Mouse (Mus musculus) forebrain, postnatal 0 days (tissue): ENCODE results near the gene Utf1. TPM values are rescaled to one million over a fixed set of nuclear protein-coding genes. Genes with fewer than 3 reads are reported as not detected.
A peak's percentile ranks its signal among the peaks of the same experiment; 100 is the strongest.

Experiments used
- ATAC-seq: fragments of 200-750 bp; cut with Nextera tagmentation; 2 replicates; pipeline ENCODE4 v1.8.0; 2017; ENCODE audit warnings: mild to moderate bottlenecking, moderate library complexity
- DNase-seq: peaks from one replicate; pipeline ENCODE4 v3.0.0-alpha.2; 2015
- H3K27ac ChIP-seq: fragments of 300-500 bp; sonication (generic); 2 replicates; pipeline ENCODE4 v1.5.1; 2014; ENCODE audit warnings: low read depth, mild to moderate bottlenecking, antibody characterized with exemption, low read length, moderate library complexity, mixed read lengths
- H3K27me3 ChIP-seq: fragments of 300-500 bp; sonication (generic); 2 replicates; pipeline ENCODE4 v1.6.1; 2014; ENCODE audit warnings: mild to moderate bottlenecking, low read length, mixed read lengths; ENCODE audit not compliant: insufficient read depth
- H3K36me3 ChIP-seq: fragments of 300-500 bp; sonication (generic); 2 replicates; pipeline ENCODE4 v1.6.1; 2014; ENCODE audit warnings: mild to moderate bottlenecking, moderate library complexity; ENCODE audit not compliant: insufficient read depth
- H3K4me1 ChIP-seq: fragments of 300-500 bp; sonication (generic); 2 replicates; pipeline ENCODE4 v1.6.1; 2014; ENCODE audit warnings: antibody characterized with exemption; ENCODE audit not compliant: insufficient read depth
- H3K4me2 ChIP-seq: fragments of 300-500 bp; sonication (generic); 2 replicates; pipeline ENCODE4 v1.6.1; 2014; ENCODE audit warnings: low read depth, mild to moderate bottlenecking, moderate library complexity
- H3K4me3 ChIP-seq: fragments of 300-500 bp; sonication (generic); 2 replicates; pipeline ENCODE4 v1.5.1; 2014; ENCODE audit warnings: low read depth, low read length, mixed read lengths
- H3K9ac ChIP-seq: fragments of 300-500 bp; sonication (generic); 2 replicates; pipeline ENCODE4 v1.6.1; 2014; ENCODE audit warnings: mild to moderate bottlenecking
- H3K9me3 ChIP-seq: fragments of 300-500 bp; sonication (generic); 2 replicates; pipeline ENCODE4 v1.6.1; 2016; ENCODE audit warnings: low read length
- CTCF ChIP-seq: sonication (generic); IDR thresholded peaks from 2 replicates; pipeline ENCODE4 v1.5.1; 2016; ENCODE audit warnings: antibody characterized with exemption, control low read depth, low read depth
- WGBS: fragments of 180-500 bp; shearing (Covaris S2); extraction: QIAGEN DNeasy Blood & Tissue Kit; methylation state at CpG from one replicate; pipeline ENCODE4 v1.1.7; 2014; 5-methylcytosine and 5-hydroxymethylcytosine counted together
- polyA plus RNA-seq: library from polyadenylated mRNA; unstranded; fragments of >200 nt; fragmentation: Nextera tagmentation; extraction: Ambion mirVana; gene quantifications from 2 replicates; pipeline ENCODE4 v1.2.1, GENCODE M21; 2015
- total RNA-seq: library from RNA; depleted of rRNA; stranded (reverse); fragments of >200 nt; gene quantifications from 2 replicates; pipeline ENCODE4 v1.2.3, GENCODE M21; 2014

Gene Utf1
- total and polyA plus RNA-seq, 2 experiments from 2014 or later = not detected

DNA sequence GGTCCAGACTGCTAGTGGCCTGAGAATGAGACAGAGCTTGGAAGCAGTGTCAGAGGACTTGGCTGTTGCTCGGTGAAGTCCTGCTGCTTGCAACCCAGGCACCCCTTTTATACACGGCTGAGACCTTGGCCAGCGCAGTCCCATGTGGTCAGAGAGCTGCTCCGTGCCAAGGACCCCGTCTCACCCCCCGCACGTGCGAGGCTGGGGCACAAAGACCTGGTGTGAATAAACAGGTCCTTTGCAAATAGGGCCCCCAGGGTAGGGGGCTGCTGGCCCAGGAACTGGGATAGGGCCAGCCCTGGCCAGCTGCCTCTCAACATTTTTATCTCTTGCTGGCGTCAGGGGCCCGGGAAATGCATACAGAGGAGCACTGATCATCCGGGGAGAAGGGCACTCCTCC, 14.4 kb downstream of the Utf1 start:
- no peak overlapping the region for H3K4me3 ChIP-seq
- no peak overlapping the region for H3K27ac ChIP-seq
- H3K27me3 ChIP-seq = no peaks in the 10 kb centered on the region
- H3K9me3 ChIP-seq = no peaks in the 10 kb centered on the region
- H3K36me3 ChIP-seq = no peaks in the 10 kb centered on the region
- peak; percentile 64 for ATAC-seq
- no peaks in the 10 kb centered on the region for H3K4me1 ChIP-seq
- H3K9ac ChIP-seq = no peak overlapping the region
- no peak for DNase-seq
- WGBS = 30% methylated on average over 11 of the region's 11 CpGs
- H3K4me2 ChIP-seq = no peak overlapping the region
- TF ChIP-seq CTCF = no peak

GRCm38 (mm10) chr7:139961141-139961540, 17.6 kb downstream of the Utf1 start:
- H3K4me2 ChIP-seq = no peak overlapping the region
- no peaks in the 10 kb centered on the region for H3K36me3 ChIP-seq
- DNase-seq = no peak
- WGBS = 90% methylated on average over 10 of the region's 10 CpGs
- H3K27ac ChIP-seq = no peak overlapping the region
- H3K4me1 ChIP-seq = no peaks in the 10 kb centered on the region
- H3K9me3 ChIP-seq = no peaks in the 10 kb centered on the region
- no peak overlapping the region for H3K4me3 ChIP-seq
- no peaks in the 10 kb centered on the region for H3K27me3 ChIP-seq
- no peak for TF ChIP-seq CTCF
- H3K9ac ChIP-seq = no peak overlapping the region
- ATAC-seq = no peak

GRCm38 (mm10) chr7:139963814-139964213, 20.2 kb downstream of the Utf1 start:
- 60% methylated on average over 4 of the region's 4 CpGs for WGBS
- Histone ChIP-seq H3K27me3 (no peaks in the 10 kb centered on the region; the same call in 1 of the 2 replicates), H3K4me3 (no peak overlapping the region), H3K9ac (no peak overlapping the region), H3K9me3 (no peaks in the 10 kb centered on the region), H3K4me1 (no peaks in the 10 kb centered on the region), H3K4me2 (no peak overlapping the region), H3K27ac (no peak overlapping the region), H3K36me3 (no peaks in the 10 kb centered on the region)
- DNase-seq = no peak
- no peak for TF ChIP-seq CTCF
- ATAC-seq = no peak

DNA sequence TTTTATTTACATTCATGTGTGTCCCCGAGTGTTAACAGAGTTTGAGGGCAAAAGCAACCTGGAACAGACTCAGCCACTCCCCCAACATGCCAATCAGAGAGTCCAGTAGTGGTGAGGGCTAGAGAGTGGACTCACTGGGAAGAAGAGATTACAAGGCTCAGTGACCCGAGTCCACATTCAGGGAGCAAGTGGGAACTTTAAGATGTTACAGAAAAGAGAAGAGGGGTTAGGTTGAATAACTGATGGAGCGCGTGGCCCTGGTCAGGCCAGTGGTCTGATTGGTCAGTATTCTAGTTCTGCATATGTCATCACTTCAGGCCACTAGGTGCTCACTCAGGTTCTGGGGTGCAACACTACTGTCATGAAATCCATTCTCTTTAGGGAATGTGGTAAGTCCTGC, 23.6 kb downstream of the Utf1 start:
- 19% methylated on average over 4 of the region's 4 CpGs for WGBS
- Histone ChIP-seq H3K9me3 (no peaks in the 10 kb centered on the region), H3K27ac (no peak overlapping the region), H3K4me1 (no peaks in the 10 kb centered on the region), H3K36me3 (no peaks in the 10 kb centered on the region), H3K4me2 (no peak overlapping the region), H3K9ac (no peak overlapping the region), H3K4me3 (no peak overlapping the region), H3K27me3 (no peaks in the 10 kb centered on the region; the same call in 1 of the 2 replicates)
- DNase-seq (no peak), ATAC-seq (no peak)
- no peak for TF ChIP-seq CTCF

GRCm38 (mm10) chr7:139968428-139968827, 24.8 kb downstream of the Utf1 start:
- no peak for ATAC-seq

GRCm38 (mm10) chr7:139969348-139970130, 25.9 kb downstream of the Utf1 start:
- peak; percentile 55; the same call in 1 of the 2 replicates for ATAC-seq
- Histone ChIP-seq H3K27ac (no peak overlapping the region), H3K4me2 (no peak overlapping the region), H3K4me1 (no peaks in the 10 kb centered on the region), H3K36me3 (no peaks in the 10 kb centered on the region), H3K9me3 (no peaks in the 10 kb centered on the region), H3K9ac (no peak overlapping the region), H3K4me3 (no peak overlapping the region), H3K27me3 (no peaks in the 10 kb centered on the region; the same call in 1 of the 2 replicates)
- WGBS = 37% methylated on average over 10 of the region's 10 CpGs
- peak; percentile 90 for TF ChIP-seq CTCF
- DNase-seq = peak; percentile 86

More at GRCm38 (mm10) chr7:139968428-139968827, 24.8 kb downstream of the Utf1 start:
- Histone ChIP-seq H3K4me2 (no peak overlapping the region), H3K36me3 (no peaks in the 10 kb centered on the region), H3K4me1 (no peaks in the 10 kb centered on the region), H3K9me3 (no peaks in the 10 kb centered on the region), H3K27ac (no peak overlapping the region), H3K9ac (no peak overlapping the region), H3K4me3 (no peak overlapping the region), H3K27me3 (no peaks in the 10 kb centered on the region; the same call in 1 of the 2 replicates)
- no peak for TF ChIP-seq CTCF
- 46% methylated on average over 5 of the region's 5 CpGs for WGBS
- no peak for DNase-seq

GRCm38 (mm10) chr7:139970216-139970919, 26.8 kb downstream of the Utf1 start:
- Histone ChIP-seq H3K27ac (no peak overlapping the region), H3K27me3 (no peaks in the 10 kb centered on the region; the same call in 1 of the 2 replicates), H3K9ac (no peak overlapping the region), H3K36me3 (no peaks in the 10 kb centered on the region), H3K4me3 (no peak overlapping the region), H3K4me1 (no peaks in the 10 kb centered on the region), H3K9me3 (no peaks in the 10 kb centered on the region), H3K4me2 (no peak overlapping the region)
- TF ChIP-seq CTCF = no peak
- WGBS = 89% methylated on average over 10 of the region's 10 CpGs
- no peak for DNase-seq
- ATAC-seq = no peak
